Mouse (Mus musculus) stomach, postnatal 0 days (tissue): ENCODE data around the gene Cd72.

Experiments
- CTCF ChIP-seq: IDR thresholded peaks from 2 replicates; pipeline ENCODE4 v1.5.1; 2016; ENCODE audit warnings: antibody characterized with exemption, low read depth, mild to moderate bottlenecking, moderate library complexity
- EP300 ChIP-seq: optimal IDR thresholded peaks from 2 replicates; pipeline ENCODE3; 2016; ENCODE audit warnings: antibody characterized with exemption

GRCm38 (mm10) chr4:43452315-43452714, 2.1 kb downstream of the Cd72 start:
- no peak for TF ChIP-seq CTCF
- TF ChIP-seq EP300: no peak
